Comparison of ENCODE assay signal across 8 mouse cellular contexts in genomic region chr7:44857042-44857552, GRCm38 (mm10). TPM values are rescaled to one million over a fixed set of nuclear protein-coding genes. Genes with fewer than 3 reads are reported as not detected.
DNase-seq lines count a peak whose midpoint lies in the region; TF ChIP-seq lines count a peak whose summit lies in the region.

TSS of gene Pnkp (plus strand) at chr7:44857139.

- no peak for TF ChIP-seq CTCF in cortical plate, adult 2 months (IDR thresholded peaks at IDR 0.05; ENCODE audit: extremely low read depth, insufficient read depth, low read length)

- peak; percentile 88 for TF ChIP-seq POLR2A in cortical plate, adult 2 months (IDR thresholded peaks at IDR 0.05; ENCODE audit: extremely low read depth, insufficient read depth, low read length)

- H3K4me3 ChIP-seq in cortical plate, adult 2 months (ENCODE audit: insufficient read depth, low read length): peak within 1 kb of the TSS; percentile 79
- H3K4me3 ChIP-seq in megakaryocyte, embryonic 14.5 days (replicated peaks): peak within 1 kb of the TSS; percentile 97

- no peaks in the 10 kb centered on the region for H3K27me3 ChIP-seq in megakaryocyte, embryonic 14.5 days (replicated peaks)

- H3K27ac ChIP-seq in cortical plate, adult 2 months (ENCODE audit: insufficient read depth, low read length): peak within 1 kb of the TSS; percentile 38

- DNase-seq in adipocyte (ENCODE audit: low spot score): peak; percentile 87
- DNase-seq in gastrocnemius, adult 8-10 months (ENCODE audit: low spot score in 2 of 2): peak; percentile 76 to 84
- peak; percentile 67 for DNase-seq in hindlimb bud, embryonic 11.5 days (ENCODE audit: extremely low spot score, low read depth, low spot score)
- DNase-seq in left cerebral cortex, adult 8-10 months (ENCODE audit: low spot score in 2 of 2): peak; percentile 83 to 94
- DNase-seq in right cerebral cortex, postnatal 10 days (ENCODE audit: low spot score in 2 of 2): peak; percentile 95 to 96
- DNase-seq in urinary bladder, postnatal 4 days (ENCODE audit: low spot score in 2 of 2): peak; percentile 80

- H3K4me1 ChIP-seq in cortical plate, adult 2 months (ENCODE audit: control insufficient read depth, insufficient read depth, low read length): no peaks in the 10 kb centered on the region
- peaks cover 89% of the 10 kb centered on the region for H3K4me1 ChIP-seq in megakaryocyte, embryonic 14.5 days

- H3K9me3 ChIP-seq in megakaryocyte, embryonic 14.5 days: no peaks in the 10 kb centered on the region

- peaks cover 51% of the 10 kb centered on the region for H3K36me3 ChIP-seq in megakaryocyte, embryonic 14.5 days (replicated peaks; ENCODE audit: low read length)

RNA-seq across cellular contexts. Expression of gene Pnkp, which starts in this region (rescaled TPM):
- 35.6 and 40.8 TPM in 2 replicates for polyA plus RNA-seq in cortical plate, adult 2 months (2012; rRNA removed)
- 10 to 100 TPM; 21.2 to 23.9 (median 22.4) TPM for total RNA-seq in gastrocnemius, adult 8-10 months (2022)
- 10 to 100 TPM; 23.9 to 27.0 (median 24.4) TPM for total RNA-seq in left cerebral cortex, adult 8-10 months (2022)
- polyA plus RNA-seq in megakaryocyte, embryonic 14.5 days (2012; ENCODE audit: insufficient read depth, low replicate concordance): 30.0 and 36.4 TPM in 2 replicates

Comparison
In these comparisons a context has a peak if more than half of its experiments do, and no peak if none do; other contexts are left out.
1. Peak in every context shown above with its lines: DNase-seq, H3K4me3 ChIP-seq and H3K27ac ChIP-seq.